27 mouse cellular contexts compared by ENCODE assay signal in the genomic region with DNA sequence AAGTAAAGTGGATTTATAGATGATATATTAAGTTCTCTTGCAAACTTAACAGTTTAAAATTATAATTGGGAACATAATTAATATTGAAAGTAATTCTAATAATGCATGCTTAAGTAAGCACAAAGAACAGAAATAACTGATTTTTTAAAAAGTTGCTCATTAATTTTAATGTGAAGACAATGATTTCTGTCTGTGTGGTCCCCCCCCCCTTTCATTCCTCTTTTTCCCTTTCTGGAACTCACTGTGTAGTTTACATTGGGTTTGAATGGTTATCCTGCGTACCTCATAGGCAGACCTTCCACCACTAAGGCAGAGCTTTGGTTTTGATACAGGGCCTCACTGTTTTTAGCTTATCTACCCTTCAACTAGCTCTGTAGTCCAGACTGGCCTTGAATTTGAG.
"Had no signal": no experiment of that assay in that cellular context is flagged by ENCODE, and none has a peak within 500 bp of the region (broad histone marks: within the 10 kb centered on the region; RNA-seq: fewer than 3 reads in every experiment).

No protein-coding gene starts in this region.

- ATAC-seq: forebrain, embryonic 13.5 days; forebrain, embryonic 14.5 days; forebrain, embryonic 15.5 days; forebrain, embryonic 16.5 days; forebrain, postnatal 0 days had no signal

- H3K9ac ChIP-seq: embryonic facial prominence, embryonic 12.5 days; embryonic facial prominence, embryonic 13.5 days; embryonic facial prominence, embryonic 15.5 days; forebrain, embryonic 12.5 days; forebrain, embryonic 13.5 days; forebrain, embryonic 15.5 days; forebrain, postnatal 0 days had no signal

- H3K4me1 ChIP-seq: embryonic facial prominence, embryonic 12.5 days; embryonic facial prominence, embryonic 15.5 days had no signal

- H3K27ac ChIP-seq: embryonic facial prominence, embryonic 10.5 days; embryonic facial prominence, embryonic 12.5 days; embryonic facial prominence, embryonic 13.5 days; embryonic facial prominence, embryonic 15.5 days; forebrain, embryonic 10.5 days; forebrain, embryonic 12.5 days; forebrain, embryonic 13.5 days; forebrain, embryonic 15.5 days; gastrocnemius, adult 2 months; heart, adult 2 months had no signal

- H3K4me2 ChIP-seq: embryonic facial prominence, embryonic 12.5 days; embryonic facial prominence, embryonic 13.5 days; embryonic facial prominence, embryonic 15.5 days; forebrain, embryonic 12.5 days; forebrain, embryonic 13.5 days; forebrain, embryonic 15.5 days had no signal

- DNase-seq: cerebellum, adult 9-10 months; cerebellum, adult 9-11 months; cerebellum, postnatal 10 days; cerebellum, postnatal 14 days; cerebellum, postnatal 25 days; cerebellum, postnatal 36 days; embryo, embryonic 11 days; forebrain, postnatal 0 days; gastrocnemius, adult 2 months; gastrocnemius, postnatal 10 days; gastrocnemius, postnatal 14 days; gastrocnemius, postnatal 25 days; gastrocnemius, postnatal 36 days; heart, adult 11 months; heart, adult 18-20 months; heart, adult 2 months had no signal

- H3K27me3 ChIP-seq: embryonic facial prominence, embryonic 12.5 days; embryonic facial prominence, embryonic 13.5 days; embryonic facial prominence, embryonic 15.5 days; forebrain, embryonic 12.5 days; forebrain, embryonic 13.5 days; forebrain, embryonic 15.5 days had no signal

- H3K36me3 ChIP-seq: embryonic facial prominence, embryonic 10.5 days; embryonic facial prominence, embryonic 12.5 days; embryonic facial prominence, embryonic 13.5 days; embryonic facial prominence, embryonic 15.5 days; forebrain, embryonic 10.5 days; forebrain, embryonic 12.5 days; forebrain, embryonic 15.5 days had no signal

- H3K4me3 ChIP-seq: embryonic facial prominence, embryonic 10.5 days; embryonic facial prominence, embryonic 12.5 days; embryonic facial prominence, embryonic 13.5 days; embryonic facial prominence, embryonic 15.5 days; erythroblast, embryonic 14.5 days; forebrain, embryonic 10.5 days; forebrain, embryonic 12.5 days; forebrain, embryonic 13.5 days; forebrain, embryonic 15.5 days; gastrocnemius, adult 2 months; heart, adult 2 months had no signal

- H3K9me3 ChIP-seq: embryonic facial prominence, embryonic 10.5 days; embryonic facial prominence, embryonic 12.5 days; embryonic facial prominence, embryonic 13.5 days; embryonic facial prominence, embryonic 15.5 days; forebrain, embryonic 10.5 days; forebrain, embryonic 12.5 days; forebrain, embryonic 13.5 days; forebrain, embryonic 15.5 days had no signal
